Mouse (Mus musculus): ENCODE data around the gene Rragd.

- no peak for TF ChIP-seq CTCF (IDR thresholded peaks at IDR 0.05; ENCODE audit: extremely low read depth, insufficient read length, insufficient replicate concordance, low read depth, low read length)
- no peak for TF ChIP-seq POLR2A (IDR thresholded peaks at IDR 0.05; ENCODE audit: low read depth, low read length)
Observed at GRCm38 (mm10) chr4:32982716-32983175, at the start of gene Rragd.
